Mouse (Mus musculus) left cerebral cortex, postnatal 14 days (tissue): Measurements from ENCODE around the gene Eef2k. TPM values are rescaled to one million over a fixed set of nuclear protein-coding genes. Genes with fewer than 3 reads are reported as not detected.
"Not testable (repeated sequence)": the region's sequence is repeated elsewhere in the genome, so short reads cannot be mapped to it uniquely, and the experiment has no call there.

Source experiments
- DNase-seq, 2 experiments: peaks; one replicate each; pipeline ENCODE4 v3.0.0; 2021 to 2022; ENCODE audit warnings: low spot score in 2 of 2, mixed read lengths in 1 of 2
- intact Hi-C: fragments of 180-260 bp; cut with DNase I; formaldehyde crosslinking; loops from one replicate; pipeline ENCODE4 v1.15.1; 2025
- total RNA-seq, 2 experiments: library from RNA; stranded (reverse); gene quantifications; 2 replicates each; pipeline ENCODE4 v1.2.3; 2021

Eef2k gene
- total RNA-seq, 2 experiments from 2014 or later = 31.6 to 42.9 TPM

GRCm38 (mm10) chr7:120916262-120916875 lies 73.7 kb downstream of the Eef2k start:
- no peak for DNase-seq
- intact Hi-C loops = loop anchor here (2.0 to 10.0 kb wide), 2 partner anchors 74 to 242 kb away; partner anchors contain the start of genes Eef2k, Mosmo and Pdzd9

GRCm38 (mm10) chr7:120917279-120917591 lies 74.6 kb downstream of the Eef2k start:
- intact Hi-C loops = loop anchor here (1.0 to 10.0 kb wide), 3 partner anchors 74 to 242 kb away; partner anchors contain the start of genes Eef2k, Mosmo and Pdzd9
- no peak for DNase-seq

- intact Hi-C loops = loop anchor here (1.0 to 10.0 kb wide), 3 partner anchors 75 to 243 kb away; partner anchors contain the start of genes Eef2k, Mosmo and Pdzd9
- peak; percentile 99 to 100 for DNase-seq
Measured at GRCm38 (mm10) chr7:120917592-120918461, 75.2 kb downstream of the Eef2k start, which contains the start of gene Polr3e. Gene Polr3e (plus strand): TSS chr7:120917744.

GRCm38 (mm10) chr7:120918526-120918962 lies 75.9 kb downstream of the Eef2k start:
- intact Hi-C loops = loop anchor here (10.0 kb wide), 1 partner anchor 244 kb away; the partner anchor contains the start of genes Mosmo and Pdzd9
- peak; percentile 62 to 70 for DNase-seq

GRCm38 (mm10) chr7:120933110-120933509 lies 90.5 kb downstream of the Eef2k start:
- intact Hi-C loops = no loop called here
- DNase-seq = no peak

GRCm38 (mm10) chr7:120933680-120934195 lies 91.1 kb downstream of the Eef2k start:
- DNase-seq = no peak
- intact Hi-C loops = loop anchor here (2.0 kb wide), 2 partner anchors 131 to 187 kb away; no protein-coding TSS in a partner anchor

GRCm38 (mm10) chr7:120934716-120935115 lies 92.1 kb downstream of the Eef2k start:
- DNase-seq = peak; percentile 55 to 63
- intact Hi-C loops = loop anchor here (2.0 kb wide), 2 partner anchors 130 to 186 kb away; no protein-coding TSS in a partner anchor

- DNase-seq = no peak
- intact Hi-C loops = no loop called here
Measured at GRCm38 (mm10) chr7:120936522-120936921, 93.9 kb downstream of the Eef2k start.

- intact Hi-C loops = no loop called here
- DNase-seq = no peak
Measured at GRCm38 (mm10) chr7:120938206-120938605, 95.6 kb downstream of the Eef2k start.

GRCm38 (mm10) chr7:120940343-120940742 lies 97.7 kb downstream of the Eef2k start:
- no peak for DNase-seq
- intact Hi-C loops = no loop called here

- intact Hi-C loops = no loop called here
- DNase-seq = no peak
Measured at GRCm38 (mm10) chr7:120941214-120941613, 98.6 kb downstream of the Eef2k start.

- no peak for DNase-seq
- intact Hi-C loops = no loop called here
Measured at GRCm38 (mm10) chr7:120942506-120942905, 99.9 kb downstream of the Eef2k start.

GRCm38 (mm10) chr7:120943936-120944509 lies 101.4 kb downstream of the Eef2k start:
- intact Hi-C loops = no loop called here
- no peak for DNase-seq

GRCm38 (mm10) chr7:120953591-120953990 lies 111.0 kb downstream of the Eef2k start:
- DNase-seq, intact Hi-C loops: not testable (repeated sequence)

Other genes with a start within 250 kb of the Eef2k start
- 100 to 1,000 TPM; 238 to 251 TPM for gene Uqcrc2, start 207.7 kb upstream of the Eef2k start, total RNA-seq
- under 1 TPM in 1 of 2 experiments, not detected in 1; 0.29 TPM for gene Pdzd9, start 172.5 kb upstream of the Eef2k start, total RNA-seq
- gene Mosmo, start 165.2 kb upstream of the Eef2k start, total RNA-seq = 10 to 100 TPM; 65.4 to 67.4 TPM
- 10 to 100 TPM; 14.1 to 20.5 TPM for gene Vwa3a, start 103.5 kb upstream of the Eef2k start, total RNA-seq
- gene Gm5737, start 30.5 kb upstream of the Eef2k start, total RNA-seq = under 1 TPM in 1 of 2 experiments, not detected in 1; 0.25 TPM
- gene Polr3e, start 74.9 kb downstream of the Eef2k start, total RNA-seq = 10 to 100 TPM; 30.4 to 30.9 TPM
- gene Cdr2, start 139.5 kb downstream of the Eef2k start, total RNA-seq = 1 to 10 TPM; 4.6 to 4.7 TPM
- under 1 TPM in 1 of 2 experiments, not detected in 1; 0.32 TPM for gene Mfsd13b, start 139.7 kb downstream of the Eef2k start, total RNA-seq
- 10 to 100 TPM; 74.0 to 75.4 TPM for gene Mettl9, start 191.6 kb downstream of the Eef2k start, total RNA-seq
- under 1 TPM in 1 of 2 experiments, not detected in 1; 0.37 TPM for gene Igsf6, start 231.7 kb downstream of the Eef2k start, total RNA-seq
- gene Otoa, start 238.8 kb downstream of the Eef2k start, total RNA-seq = under 1 TPM; 0.24 to 0.32 TPM